Mouse (Mus musculus): ENCODE data around the gene 2010111I01Rik. TPM values are rescaled to one million over a fixed set of nuclear protein-coding genes. Genes with fewer than 3 reads are reported as not detected.

Gene 2010111I01Rik
- total and polyA plus RNA-seq, 3 experiments = 26.3 to 32.7 TPM; not detected in 1

DNA sequence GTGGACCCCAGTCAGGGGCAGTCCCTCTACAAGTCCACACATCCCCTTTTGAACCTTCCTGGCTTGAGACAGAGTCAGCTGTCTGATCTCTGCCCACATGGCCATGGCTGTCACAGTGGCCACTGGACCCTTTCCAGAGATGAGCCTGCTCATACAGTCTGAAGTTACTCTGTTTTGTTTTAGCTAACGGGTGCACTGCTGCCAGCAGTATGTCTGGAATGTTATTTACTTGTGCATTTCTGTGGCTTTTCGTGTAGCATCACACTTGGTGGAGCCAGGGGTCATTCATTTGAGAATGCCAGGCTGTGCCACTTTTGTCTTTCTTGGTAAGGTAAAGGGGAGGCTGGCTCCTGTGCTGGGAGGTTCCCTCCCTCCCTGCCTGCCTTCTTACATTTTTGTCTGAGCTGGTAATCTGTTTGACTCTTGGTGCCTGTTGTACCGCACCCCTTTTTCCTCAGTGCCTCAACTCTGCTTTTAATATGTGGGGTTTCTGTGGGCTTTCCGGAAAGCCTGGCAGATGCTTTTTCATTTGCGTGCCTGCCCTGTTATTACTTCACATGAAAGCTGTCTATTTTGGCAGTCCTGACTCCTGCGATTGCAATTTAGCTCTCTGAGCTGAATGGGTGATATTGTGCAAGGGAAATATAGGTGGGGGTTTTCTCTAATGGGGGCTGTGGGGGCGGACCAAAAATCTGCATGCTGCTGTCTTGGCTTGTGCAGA is 190.3 kb downstream of the 2010111I01Rik start:
- H3K4me1 ChIP-seq (ENCODE audit: control insufficient read depth in 1 of 2, insufficient read depth in 2 of 2, low read length in 2 of 2) = peaks cover 11 to 21% of the 10 kb centered on the region in 2 experiments
- no peaks in the 10 kb centered on the region for H3K79me2 ChIP-seq (ENCODE audit: control insufficient read depth, insufficient read depth, low read length, poor library complexity)
- no peak overlapping the region for H3K9ac ChIP-seq (ENCODE audit: control insufficient read depth, low read depth, low read length, poor library complexity, severe bottlenecking)
- H3K27me3 ChIP-seq (ENCODE audit: control insufficient read depth in 1 of 2, insufficient read depth in 2 of 2, low read length in 2 of 2) = no peaks in the 10 kb centered on the region
- H3K36me3 ChIP-seq (ENCODE audit: control insufficient read depth in 1 of 2, insufficient read depth in 2 of 2, low read length in 2 of 2) = peaks cover 0 to 9% of the 10 kb centered on the region in 2 experiments; a peak in 2 of 4 replicates
- TF ChIP-seq ETS1 (IDR thresholded peaks at IDR 0.05; ENCODE audit: low read depth, low read length) (no peak), MAX (IDR thresholded peaks at IDR 0.05; ENCODE audit: low read length) (no peak), NELFE (IDR thresholded peaks at IDR 0.05; ENCODE audit: low read depth, low read length) (no peak), KAT2A (conservative IDR thresholded peaks at IDR 0.05; ENCODE audit: low read depth, low read length) (no peak), ELF1 (IDR thresholded peaks at IDR 0.05; ENCODE audit: low read depth, low read length) (no peak), SIN3A (IDR thresholded peaks at IDR 0.05; ENCODE audit: low read length) (no peak), MYB (IDR thresholded peaks at IDR 0.05; ENCODE audit: low read depth, low read length) (no peak), BHLHE40 (IDR thresholded peaks at IDR 0.05; ENCODE audit: borderline replicate concordance, low read depth, low read length) (no peak), TAL1 (IDR thresholded peaks at IDR 0.05; ENCODE audit: low read length) (no peak), GATA1 (IDR thresholded peaks at IDR 0.05; ENCODE audit: low read depth, low read length) (no peak), POLR2AphosphoS5 (IDR thresholded peaks at IDR 0.05; ENCODE audit: borderline replicate concordance, low read depth, low read length) (no peak), USF1 (IDR thresholded peaks at IDR 0.05; ENCODE audit: low read depth, low read length) (no peak), POLR2A (IDR thresholded peaks at IDR 0.05; ENCODE audit: control insufficient read depth in 1 of 2, insufficient read depth in 1 of 2, low read depth in 1 of 2, low read length in 2 of 2, poor library complexity in 1 of 2) (no peak), TCF12 (IDR thresholded peaks at IDR 0.05; ENCODE audit: low read depth, low read length) (no peak), MXI1 (IDR thresholded peaks at IDR 0.05; ENCODE audit: low read depth, low read length) (no peak), MAZ (IDR thresholded peaks at IDR 0.05; ENCODE audit: low read depth, low read length) (no peak)
- DNase-seq (ENCODE audit: low read depth, low spot score) = no peak
- no peak overlapping the region for H3K4me3 ChIP-seq (ENCODE audit: control insufficient read depth in 1 of 2, insufficient read depth in 1 of 2, low read depth in 2 of 2, low read length in 2 of 2)
- H3K9me3 ChIP-seq (replicated peaks; ENCODE audit: insufficient read depth, low read length) = no peaks in the 10 kb centered on the region
- no peak overlapping the region for H3K27ac ChIP-seq (ENCODE audit: control insufficient read depth, low read depth, low read length)

DNA sequence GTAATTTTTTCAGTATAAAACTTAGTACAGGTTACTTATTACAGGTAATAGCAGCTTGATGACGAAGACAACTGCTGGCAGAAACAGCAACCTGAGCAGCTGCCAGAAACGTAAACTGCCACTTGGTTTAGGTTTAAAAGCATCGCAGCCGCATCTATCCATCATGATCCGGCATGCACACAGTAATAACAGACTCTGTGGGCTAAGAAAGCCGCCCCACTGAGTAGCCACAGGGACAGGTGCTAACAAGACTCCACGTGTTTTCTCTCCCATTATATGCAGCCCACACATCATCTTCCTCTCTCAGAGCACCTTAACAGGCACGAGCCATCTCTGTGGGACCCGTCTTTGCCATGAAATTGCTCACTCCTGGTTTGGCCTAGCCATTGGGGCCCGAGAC is 191.6 kb downstream of the 2010111I01Rik start:
- no peak overlapping the region for H3K4me3 ChIP-seq (ENCODE audit: control insufficient read depth in 1 of 2, insufficient read depth in 1 of 2, low read depth in 2 of 2, low read length in 2 of 2)
- peaks cover 0 to 8% of the 10 kb centered on the region in 2 experiments; a peak in 1 of 4 replicates for H3K4me1 ChIP-seq (ENCODE audit: control insufficient read depth in 1 of 2, insufficient read depth in 2 of 2, low read length in 2 of 2)
- DNase-seq (ENCODE audit: low read depth, low spot score) = no peak
- TF ChIP-seq MEF2A (IDR thresholded peaks at IDR 0.05; ENCODE audit: extremely low read depth, insufficient replicate concordance, low read depth, low read length, poor library complexity, severe bottlenecking) (no peak), MAX (IDR thresholded peaks at IDR 0.05; ENCODE audit: low read length) (no peak), RCOR1 (IDR thresholded peaks at IDR 0.05; ENCODE audit: low read depth, low read length) (no peak), NELFE (IDR thresholded peaks at IDR 0.05; ENCODE audit: low read depth, low read length) (no peak), ZKSCAN1 (IDR thresholded peaks at IDR 0.05; ENCODE audit: low read depth, low read length) (no peak), GABPA (IDR thresholded peaks at IDR 0.05; ENCODE audit: low read depth, low read length) (no peak), NRF1 (IDR thresholded peaks at IDR 0.05; ENCODE audit: insufficient read depth, low read depth, low read length, poor library complexity, severe bottlenecking) (no peak), TAL1 (IDR thresholded peaks at IDR 0.05; ENCODE audit: low read length) (no peak), ETS1 (IDR thresholded peaks at IDR 0.05; ENCODE audit: low read depth, low read length) (no peak), ZMIZ1 (IDR thresholded peaks at IDR 0.05; ENCODE audit: low read depth, low read length) (no peak), POLR2A (IDR thresholded peaks at IDR 0.05; ENCODE audit: control insufficient read depth in 1 of 2, insufficient read depth in 1 of 2, low read depth in 1 of 2, low read length in 2 of 2, poor library complexity in 1 of 2) (no peak), SMC3 (IDR thresholded peaks at IDR 0.05; ENCODE audit: low read depth, low read length) (no peak), HCFC1 (IDR thresholded peaks at IDR 0.05; ENCODE audit: low read depth, low read length) (no peak), RAD21 (IDR thresholded peaks at IDR 0.05; ENCODE audit: low read depth, low read length) (no peak), CTCF (IDR thresholded peaks at IDR 0.05 in 2 of 3, conservative IDR thresholded peaks at IDR 0.05 in 1 of 3; ENCODE audit: control insufficient read depth in 1 of 3, insufficient read depth in 1 of 3, low read depth in 2 of 3, low read length in 3 of 3, poor library complexity in 1 of 3, severe bottlenecking in 1 of 3) (no peak)
- H3K79me2 ChIP-seq (ENCODE audit: control insufficient read depth, insufficient read depth, low read length, poor library complexity) = no peaks in the 10 kb centered on the region
- H3K27ac ChIP-seq (ENCODE audit: control insufficient read depth, low read depth, low read length) = no peak overlapping the region
- no peaks in the 10 kb centered on the region for H3K27me3 ChIP-seq (ENCODE audit: control insufficient read depth in 1 of 2, insufficient read depth in 2 of 2, low read length in 2 of 2)
- H3K9me3 ChIP-seq (replicated peaks; ENCODE audit: insufficient read depth, low read length) = no peaks in the 10 kb centered on the region
- no peaks in the 10 kb centered on the region; a peak in 1 of 4 replicates for H3K36me3 ChIP-seq (ENCODE audit: control insufficient read depth in 1 of 2, insufficient read depth in 2 of 2, low read length in 2 of 2)
- H3K9ac ChIP-seq (ENCODE audit: control insufficient read depth, low read depth, low read length, poor library complexity, severe bottlenecking) = no peak overlapping the region

Data from MEL (cell line).